Mouse (Mus musculus): Measurements from ENCODE around the gene Eftud2. TPM values are rescaled to one million over a fixed set of nuclear protein-coding genes. Genes with fewer than 3 reads are reported as not detected.

Eftud2 gene
- total RNA-seq, 1 experiment: 198 TPM

DNA sequence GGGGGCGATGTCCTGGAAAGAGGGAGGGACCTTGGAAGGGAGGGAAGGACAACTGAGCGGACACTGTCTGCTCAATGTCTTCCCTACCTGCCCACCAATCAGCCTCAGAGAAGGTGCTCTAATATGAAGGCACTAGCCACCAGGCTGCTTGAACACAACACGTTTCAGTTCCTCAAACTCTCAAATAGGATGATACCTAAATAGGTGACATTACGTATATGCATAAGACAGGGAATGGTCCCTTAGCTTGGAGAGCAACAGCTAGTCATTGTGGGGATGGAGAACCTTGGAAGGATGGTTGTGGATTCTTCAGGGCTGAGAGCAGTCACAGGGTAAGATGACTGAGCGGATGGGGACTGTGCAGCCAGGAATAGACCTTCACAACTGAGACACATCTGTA is 6.6 kb upstream of the Eftud2 start:
- no peak overlapping the region for H3K4me3 ChIP-seq (ENCODE audit: insufficient read depth in 1 of 2, low read depth in 1 of 2, low read length in 2 of 2, poor library complexity in 1 of 2, severe bottlenecking in 1 of 2)
- in situ Hi-C loops (cut with MboI; ENCODE audit: low sequenced_read_pairs in 2 of 2, unreplicated experiment in 2 of 2): no loop called here
- no peaks in the 10 kb centered on the region for H3K4me1 ChIP-seq (ENCODE audit: control insufficient read depth in 2 of 2, insufficient read depth in 2 of 2, low read length in 2 of 2, poor library complexity in 1 of 2)
- H3K9me3 ChIP-seq (ENCODE audit: control insufficient read depth, insufficient read depth, low read depth, low read length): no peaks in the 10 kb centered on the region
- no peak for DNase-seq (ENCODE audit: low read depth, low spot score)
- H3K36me3 ChIP-seq (ENCODE audit: control insufficient read depth, insufficient read depth, low read length, poor library complexity, severe bottlenecking): no peaks in the 10 kb centered on the region
- TF ChIP-seq HCFC1 (IDR thresholded peaks at IDR 0.05; ENCODE audit: borderline replicate concordance, insufficient read depth, low read length): no peak
- TF ChIP-seq CHD2 (IDR thresholded peaks at IDR 0.05; ENCODE audit: low read depth, low read length): no peak
- TF ChIP-seq ZC3H11A (IDR thresholded peaks at IDR 0.05; ENCODE audit: borderline replicate concordance, low read depth, low read length): no peak
- TF ChIP-seq MAFK (IDR thresholded peaks at IDR 0.05; ENCODE audit: insufficient read depth, low read depth, low read length): no peak
- no peak for TF ChIP-seq ZNF384 (IDR thresholded peaks at IDR 0.05; ENCODE audit: low read depth, low read length)
- H3K9ac ChIP-seq (ENCODE audit: insufficient read depth, low read depth, low read length, poor library complexity, severe bottlenecking): no peak overlapping the region
- H3K27ac ChIP-seq (ENCODE audit: insufficient read depth, low read depth, low read length, poor library complexity, severe bottlenecking): no peak overlapping the region

DNA sequence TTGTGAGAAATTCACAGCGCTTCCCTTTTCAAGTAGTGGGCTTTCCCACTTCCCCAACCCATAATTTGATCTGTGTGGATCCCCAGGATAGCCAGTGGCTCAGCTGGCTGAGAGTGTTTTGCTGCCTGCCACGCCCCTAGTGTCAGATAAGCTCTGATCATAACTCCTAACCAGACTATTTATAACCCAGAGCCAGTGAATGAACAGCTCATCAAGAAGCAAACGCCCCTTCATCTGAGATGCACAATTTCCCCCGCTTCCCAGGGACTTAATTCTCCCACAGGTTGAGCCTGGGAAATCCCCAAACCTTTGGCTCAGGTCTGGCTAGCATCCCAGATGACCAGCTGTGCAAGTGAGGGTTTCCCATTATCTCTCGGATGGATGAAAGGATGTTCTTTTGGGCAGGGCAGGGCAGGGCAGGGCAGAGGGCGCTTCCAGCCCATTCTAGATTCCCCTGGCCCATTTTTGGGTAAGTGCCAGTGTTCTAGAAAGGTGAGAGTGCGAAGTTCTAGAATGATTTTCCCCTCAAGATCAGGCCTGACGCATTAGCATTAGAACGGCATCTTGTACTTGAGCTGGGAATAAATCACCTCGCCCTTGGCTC is 3.9 kb upstream of the Eftud2 start, which contains the start of gene Fam187a:
Gene Fam187a, plus strand, starts transcription at position 554 of the 604 bp plus-strand sequence.
- TF ChIP-seq HCFC1 (IDR thresholded peaks at IDR 0.05; ENCODE audit: borderline replicate concordance, insufficient read depth, low read length): no peak
- no peak for TF ChIP-seq ZNF384 (IDR thresholded peaks at IDR 0.05; ENCODE audit: low read depth, low read length)
- TF ChIP-seq CHD2 (IDR thresholded peaks at IDR 0.05; ENCODE audit: low read depth, low read length): no peak
- no peak for TF ChIP-seq ZC3H11A (IDR thresholded peaks at IDR 0.05; ENCODE audit: borderline replicate concordance, low read depth, low read length)
- TF ChIP-seq MAFK (IDR thresholded peaks at IDR 0.05; ENCODE audit: insufficient read depth, low read depth, low read length): no peak
- H3K4me3 ChIP-seq (ENCODE audit: insufficient read depth in 1 of 2, low read depth in 1 of 2, low read length in 2 of 2, poor library complexity in 1 of 2, severe bottlenecking in 1 of 2): no peak within 1 kb of the TSS
- in situ Hi-C loops (cut with MboI; ENCODE audit: low sequenced_read_pairs in 2 of 2, unreplicated experiment in 2 of 2): no loop called here

DNA sequence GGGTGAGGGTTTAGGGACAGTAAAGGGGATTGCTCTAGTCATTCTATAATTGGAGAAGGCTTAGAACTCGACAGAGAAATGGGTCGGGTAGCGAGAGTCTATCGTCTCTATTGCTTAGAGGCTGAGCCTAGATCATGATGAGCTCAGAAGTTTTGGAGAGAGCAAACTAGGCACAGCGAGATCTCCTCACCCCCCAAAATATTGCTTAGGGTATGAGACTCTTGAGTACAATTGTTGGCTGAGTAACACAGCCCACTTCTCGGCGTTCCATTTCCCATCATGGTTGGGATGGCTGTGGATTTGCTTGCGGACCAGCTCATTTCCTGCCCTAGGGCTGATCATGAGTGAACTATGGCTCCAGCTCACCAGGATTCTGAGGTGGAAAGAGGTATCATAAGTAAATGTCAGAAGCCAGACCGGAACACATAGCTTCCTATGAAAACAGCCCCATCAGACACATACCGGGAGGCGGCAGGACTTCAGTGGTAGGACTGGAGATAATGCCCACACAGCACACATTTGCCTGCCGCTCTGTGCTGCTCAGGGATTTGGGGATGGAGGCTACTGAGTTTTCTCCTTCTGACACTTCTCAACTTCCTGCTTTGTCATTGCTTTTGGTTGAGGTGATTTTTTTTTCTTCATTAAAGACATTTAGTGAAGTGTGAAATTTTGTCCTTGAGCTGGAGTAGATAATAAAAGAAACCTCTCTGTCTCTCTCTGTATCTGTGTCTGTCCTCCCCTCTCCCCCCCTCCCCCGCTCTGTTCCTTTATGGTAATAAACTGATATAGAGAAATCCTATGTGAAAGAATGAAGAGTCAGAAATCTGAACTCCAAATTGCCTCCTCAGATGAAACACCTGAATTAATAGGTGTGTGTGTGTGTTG is 771 bp upstream of the Eftud2 start:
- peak overlapping the region; percentile 71 to 74 for H3K4me3 ChIP-seq (ENCODE audit: insufficient read depth in 1 of 2, low read depth in 1 of 2, low read length in 2 of 2, poor library complexity in 1 of 2, severe bottlenecking in 1 of 2)
- no peak overlapping the region for H3K27ac ChIP-seq (ENCODE audit: insufficient read depth, low read depth, low read length, poor library complexity, severe bottlenecking)
- in situ Hi-C loops (cut with MboI; ENCODE audit: low sequenced_read_pairs in 2 of 2, unreplicated experiment in 2 of 2): no loop called here
- H3K9me3 ChIP-seq (ENCODE audit: control insufficient read depth, insufficient read depth, low read depth, low read length): no peaks in the 10 kb centered on the region
- TF ChIP-seq MAFK (IDR thresholded peaks at IDR 0.05; ENCODE audit: insufficient read depth, low read depth, low read length): no peak
- no peak for TF ChIP-seq ZNF384 (IDR thresholded peaks at IDR 0.05; ENCODE audit: low read depth, low read length)
- TF ChIP-seq ZC3H11A (IDR thresholded peaks at IDR 0.05; ENCODE audit: borderline replicate concordance, low read depth, low read length): no peak
- no peak for TF ChIP-seq HCFC1 (IDR thresholded peaks at IDR 0.05; ENCODE audit: borderline replicate concordance, insufficient read depth, low read length)
- no peak for TF ChIP-seq CHD2 (IDR thresholded peaks at IDR 0.05; ENCODE audit: low read depth, low read length)
- H3K4me1 ChIP-seq (ENCODE audit: control insufficient read depth in 2 of 2, insufficient read depth in 2 of 2, low read length in 2 of 2, poor library complexity in 1 of 2): peaks cover 0 to 2% of the 10 kb centered on the region in 2 experiments; a peak in 1 of 4 replicates
- no peak for DNase-seq (ENCODE audit: low read depth, low spot score)
- H3K36me3 ChIP-seq (ENCODE audit: control insufficient read depth, insufficient read depth, low read length, poor library complexity, severe bottlenecking): peaks cover 3% of the 10 kb centered on the region
- peak overlapping the region; percentile 79 for H3K9ac ChIP-seq (ENCODE audit: insufficient read depth, low read depth, low read length, poor library complexity, severe bottlenecking)

More for the DNA sequence above, 3.9 kb upstream of the Eftud2 start, which contains the start of gene Fam187a:
- Histone ChIP-seq H3K9ac (ENCODE audit: insufficient read depth, low read depth, low read length, poor library complexity, severe bottlenecking) (no peak within 1 kb of the TSS), H3K9me3 (ENCODE audit: control insufficient read depth, insufficient read depth, low read depth, low read length) (no peaks in the 10 kb centered on the region), H3K36me3 (ENCODE audit: control insufficient read depth, insufficient read depth, low read length, poor library complexity, severe bottlenecking) (no peaks in the 10 kb centered on the region), H3K27ac (ENCODE audit: insufficient read depth, low read depth, low read length, poor library complexity, severe bottlenecking) (no peak within 1 kb of the TSS), H3K4me1 (ENCODE audit: control insufficient read depth in 2 of 2, insufficient read depth in 2 of 2, low read length in 2 of 2, poor library complexity in 1 of 2) (peaks cover 0 to 2% of the 10 kb centered on the region in 2 experiments; a peak in 1 of 4 replicates)
- no peak for DNase-seq (ENCODE audit: low read depth, low spot score)

DNA sequence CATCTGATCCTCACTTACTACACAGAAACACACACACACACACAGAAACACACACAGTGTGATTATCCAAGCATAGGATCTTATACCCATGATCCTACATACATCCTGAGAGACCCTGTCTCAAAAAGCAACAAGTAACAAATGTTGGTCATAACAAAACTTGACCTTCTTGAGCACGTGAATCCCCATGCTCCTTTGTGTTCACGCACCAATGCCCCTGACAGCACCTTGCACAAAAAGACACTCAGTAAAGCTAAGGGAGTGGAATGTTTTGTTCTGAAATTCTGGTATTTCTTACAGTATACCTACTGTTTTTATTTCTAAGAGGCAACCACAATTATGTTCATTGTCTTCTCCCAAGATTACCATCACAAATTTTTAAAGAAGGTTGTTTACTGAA is 1.2 kb downstream of the Eftud2 start:
- TF ChIP-seq MAFK (IDR thresholded peaks at IDR 0.05; ENCODE audit: insufficient read depth, low read depth, low read length) (no peak), CHD2 (IDR thresholded peaks at IDR 0.05; ENCODE audit: low read depth, low read length) (no peak), ZNF384 (IDR thresholded peaks at IDR 0.05; ENCODE audit: low read depth, low read length) (no peak)
- no peak for DNase-seq (ENCODE audit: low read depth, low spot score)
- in situ Hi-C loops (cut with MboI; ENCODE audit: low sequenced_read_pairs in 2 of 2, unreplicated experiment in 2 of 2): no loop called here
- H3K4me3 ChIP-seq (ENCODE audit: insufficient read depth in 1 of 2, low read depth in 1 of 2, low read length in 2 of 2, poor library complexity in 1 of 2, severe bottlenecking in 1 of 2): peak overlapping the region in 1 of 2 experiments; percentile 74; a peak in 2 of 4 replicates
- no peak overlapping the region for H3K9ac ChIP-seq (ENCODE audit: insufficient read depth, low read depth, low read length, poor library complexity, severe bottlenecking)
- no peaks in the 10 kb centered on the region for H3K9me3 ChIP-seq (ENCODE audit: control insufficient read depth, insufficient read depth, low read depth, low read length)
- no peak overlapping the region for H3K27ac ChIP-seq (ENCODE audit: insufficient read depth, low read depth, low read length, poor library complexity, severe bottlenecking)
- peaks cover 0 to 2% of the 10 kb centered on the region in 2 experiments; a peak in 1 of 4 replicates for H3K4me1 ChIP-seq (ENCODE audit: control insufficient read depth in 2 of 2, insufficient read depth in 2 of 2, low read length in 2 of 2, poor library complexity in 1 of 2)
- H3K36me3 ChIP-seq (ENCODE audit: control insufficient read depth, insufficient read depth, low read length, poor library complexity, severe bottlenecking): peaks cover 17% of the 10 kb centered on the region

Data from ES-E14 (cell line).